Mouse (Mus musculus) embryonic facial prominence, embryonic 12.5 days (tissue): Measurements from ENCODE around the gene Stard5. TPM values are rescaled to one million over a fixed set of nuclear protein-coding genes. Genes with fewer than 3 reads are reported as not detected.

Experiments
- ATAC-seq: fragments of 200-750 bp; cut with Nextera tagmentation; 2 replicates; pipeline ENCODE4 v1.8.0; 2017; ENCODE audit not compliant: insufficient number of reproducible peaks, insufficient read depth, low FRiP score, low TSS enrichment
- H3K27ac ChIP-seq: fragments of 300-500 bp; sonication (generic); 2 replicates; pipeline ENCODE4 v1.5.1; 2016; ENCODE audit warnings: mild to moderate bottlenecking
- H3K27me3 ChIP-seq: fragments of 300-500 bp; sonication (generic); 2 replicates; pipeline ENCODE4 v1.6.1; 2016; ENCODE audit warnings: mild to moderate bottlenecking, moderate library complexity
- H3K36me3 ChIP-seq: fragments of 300-500 bp; sonication (generic); 2 replicates; pipeline ENCODE4 v1.6.1; 2016; ENCODE audit warnings: mild to moderate bottlenecking
- H3K4me1 ChIP-seq: fragments of 300-500 bp; sonication (generic); 2 replicates; pipeline ENCODE4 v1.6.1; 2016
- H3K4me2 ChIP-seq: fragments of 300-500 bp; sonication (generic); replicated peaks from 2 replicates; pipeline ENCODE4 v1.6.1; 2016; ENCODE audit warnings: mild to moderate bottlenecking, moderate library complexity
- H3K4me3 ChIP-seq: fragments of 300-500 bp; sonication (generic); 2 replicates; pipeline ENCODE4 v1.5.1; 2016; ENCODE audit warnings: mild to moderate bottlenecking
- H3K9ac ChIP-seq: fragments of 300-500 bp; sonication (generic); 2 replicates; pipeline ENCODE4 v1.6.1; 2016; ENCODE audit warnings: mild to moderate bottlenecking, moderate library complexity
- H3K9me3 ChIP-seq: fragments of 300-500 bp; sonication (generic); 2 replicates; pipeline ENCODE4 v1.6.1; 2016; ENCODE audit warnings: mild to moderate bottlenecking, moderate library complexity
- WGBS: fragments of 180-500 bp; shearing (Covaris S2); methylation state at CpG from one replicate; pipeline ENCODE4 v1.1.7; 2016; 5-methylcytosine and 5-hydroxymethylcytosine counted together
- polyA plus RNA-seq: library from polyadenylated mRNA; unstranded; fragments of >200 nt; fragmentation: Nextera tagmentation; extraction: Ambion mirVana; gene quantifications from 2 replicates; pipeline ENCODE4 v1.2.1, GENCODE M21; 2016

The Stard5 gene
- polyA plus RNA-seq, 1 experiment from 2014 or later: 25.7 TPM

GRCm38 (mm10) chr7:83653605-83654051, 21.9 kb downstream of the Stard5 start:
- ATAC-seq: no peak

GRCm38 (mm10) chr7:83654196-83654595, 22.4 kb downstream of the Stard5 start:
- no peaks in the 10 kb centered on the region for H3K9me3 ChIP-seq
- no peak overlapping the region for H3K4me2 ChIP-seq
- H3K36me3 ChIP-seq: no peaks in the 10 kb centered on the region
- H3K9ac ChIP-seq: no peak overlapping the region
- no peak for ATAC-seq
- H3K27ac ChIP-seq: no peak overlapping the region
- H3K27me3 ChIP-seq: no peaks in the 10 kb centered on the region
- no peaks in the 10 kb centered on the region for H3K4me1 ChIP-seq
- WGBS: 91% methylated on average over 2 of the region's 2 CpGs
- no peak overlapping the region for H3K4me3 ChIP-seq

More at GRCm38 (mm10) chr7:83653605-83654051, 21.9 kb downstream of the Stard5 start:
- H3K27ac ChIP-seq: no peak overlapping the region
- no peaks in the 10 kb centered on the region for H3K4me1 ChIP-seq
- WGBS: 97% methylated on average over 2 of the region's 2 CpGs
- no peaks in the 10 kb centered on the region for H3K9me3 ChIP-seq
- no peak overlapping the region for H3K4me3 ChIP-seq
- no peak overlapping the region for H3K4me2 ChIP-seq
- H3K9ac ChIP-seq: no peak overlapping the region
- H3K36me3 ChIP-seq: no peaks in the 10 kb centered on the region
- no peaks in the 10 kb centered on the region for H3K27me3 ChIP-seq

- H3K27me3 ChIP-seq: no peaks in the 10 kb centered on the region
- no peak overlapping the region for H3K4me3 ChIP-seq
- H3K27ac ChIP-seq: no peak overlapping the region
- no peak overlapping the region for H3K4me2 ChIP-seq
- H3K9me3 ChIP-seq: no peaks in the 10 kb centered on the region
- H3K9ac ChIP-seq: no peak overlapping the region
- H3K4me1 ChIP-seq: no peaks in the 10 kb centered on the region
- 60% methylated on average over 5 of the region's 5 CpGs for WGBS
- no peak for ATAC-seq
- no peaks in the 10 kb centered on the region for H3K36me3 ChIP-seq
These were observed 23.3 kb downstream of the Stard5 start for GRCm38 (mm10) chr7:83654938-83655630.

- H3K4me2 ChIP-seq: no peak overlapping the region
- 74% methylated on average over 1 of the region's 1 CpGs for WGBS
- H3K27me3 ChIP-seq: no peaks in the 10 kb centered on the region
- H3K9ac ChIP-seq: no peak overlapping the region
- no peak for ATAC-seq
- H3K27ac ChIP-seq: no peak overlapping the region
- no peaks in the 10 kb centered on the region for H3K36me3 ChIP-seq
- no peaks in the 10 kb centered on the region for H3K4me1 ChIP-seq
- no peaks in the 10 kb centered on the region for H3K9me3 ChIP-seq
- no peak overlapping the region for H3K4me3 ChIP-seq
These were observed 27.0 kb downstream of the Stard5 start for GRCm38 (mm10) chr7:83658716-83659115.

GRCm38 (mm10) chr7:83659159-83660065, 27.7 kb downstream of the Stard5 start:
- ATAC-seq: no peak

GRCm38 (mm10) chr7:83660273-83660691, 28.5 kb downstream of the Stard5 start:
- ATAC-seq: no peak
- Histone ChIP-seq H3K9me3 (no peaks in the 10 kb centered on the region), H3K4me3 (no peak overlapping the region), H3K4me2 (no peak overlapping the region), H3K27me3 (no peaks in the 10 kb centered on the region), H3K27ac (no peak overlapping the region), H3K4me1 (no peaks in the 10 kb centered on the region), H3K9ac (no peak overlapping the region), H3K36me3 (no peaks in the 10 kb centered on the region)
- 90% methylated on average over 11 of the region's 11 CpGs for WGBS

More at GRCm38 (mm10) chr7:83659159-83660065, 27.7 kb downstream of the Stard5 start:
- no peaks in the 10 kb centered on the region for H3K9me3 ChIP-seq
- H3K9ac ChIP-seq: no peak overlapping the region
- no peak overlapping the region for H3K4me2 ChIP-seq
- no peaks in the 10 kb centered on the region for H3K4me1 ChIP-seq
- WGBS: 84% methylated on average over 9 of the region's 9 CpGs
- no peaks in the 10 kb centered on the region for H3K27me3 ChIP-seq
- H3K36me3 ChIP-seq: no peaks in the 10 kb centered on the region
- no peak overlapping the region for H3K4me3 ChIP-seq
- H3K27ac ChIP-seq: no peak overlapping the region

- H3K9me3 ChIP-seq: no peaks in the 10 kb centered on the region
- H3K27me3 ChIP-seq: no peaks in the 10 kb centered on the region
- ATAC-seq: no peak
- no peak overlapping the region for H3K4me3 ChIP-seq
- 91% methylated on average over 10 of the region's 10 CpGs for WGBS
- no peak overlapping the region for H3K4me2 ChIP-seq
- no peak overlapping the region for H3K9ac ChIP-seq
- H3K27ac ChIP-seq: no peak overlapping the region
- no peaks in the 10 kb centered on the region for H3K4me1 ChIP-seq
- H3K36me3 ChIP-seq: no peaks in the 10 kb centered on the region
These were observed 29.3 kb downstream of the Stard5 start for GRCm38 (mm10) chr7:83661031-83661430.

- Histone ChIP-seq H3K4me2 (no peak overlapping the region), H3K27me3 (no peaks in the 10 kb centered on the region), H3K36me3 (no peaks in the 10 kb centered on the region), H3K9ac (no peak overlapping the region), H3K9me3 (no peaks in the 10 kb centered on the region), H3K4me1 (no peaks in the 10 kb centered on the region), H3K4me3 (no peak overlapping the region), H3K27ac (no peak overlapping the region)
- no peak for ATAC-seq
- 90% methylated on average over 3 of the region's 3 CpGs for WGBS
These were observed 30.0 kb downstream of the Stard5 start for GRCm38 (mm10) chr7:83661763-83662162.

GRCm38 (mm10) chr7:83662711-83663375, 31.1 kb downstream of the Stard5 start:
- no peak overlapping the region for H3K4me3 ChIP-seq
- H3K36me3 ChIP-seq: no peaks in the 10 kb centered on the region
- H3K27ac ChIP-seq: no peak overlapping the region
- H3K9me3 ChIP-seq: no peaks in the 10 kb centered on the region
- WGBS: 84% methylated on average over 6 of the region's 6 CpGs
- H3K9ac ChIP-seq: no peak overlapping the region
- H3K4me1 ChIP-seq: no peaks in the 10 kb centered on the region
- no peak overlapping the region for H3K4me2 ChIP-seq
- no peaks in the 10 kb centered on the region for H3K27me3 ChIP-seq
- no peak for ATAC-seq

- ATAC-seq: no peak
- Histone ChIP-seq H3K27ac (no peak overlapping the region), H3K9me3 (no peaks in the 10 kb centered on the region), H3K4me3 (no peak overlapping the region), H3K36me3 (no peaks in the 10 kb centered on the region), H3K4me2 (no peak overlapping the region), H3K9ac (no peak overlapping the region), H3K4me1 (no peaks in the 10 kb centered on the region), H3K27me3 (no peaks in the 10 kb centered on the region)
- WGBS: 86% methylated on average over 4 of the region's 4 CpGs
These were observed 34.4 kb downstream of the Stard5 start for GRCm38 (mm10) chr7:83666087-83666595.

GRCm38 (mm10) chr7:83667936-83668645, 36.3 kb downstream of the Stard5 start:
- H3K4me2 ChIP-seq: no peak overlapping the region
- H3K27me3 ChIP-seq: no peaks in the 10 kb centered on the region
- no peaks in the 10 kb centered on the region for H3K4me1 ChIP-seq
- no peak overlapping the region for H3K27ac ChIP-seq
- H3K9ac ChIP-seq: no peak overlapping the region
- no peaks in the 10 kb centered on the region for H3K9me3 ChIP-seq
- 83% methylated on average over 5 of the region's 5 CpGs for WGBS
- no peak overlapping the region for H3K4me3 ChIP-seq
- H3K36me3 ChIP-seq: no peaks in the 10 kb centered on the region
- ATAC-seq: no peak
